In the genomic region with DNA sequence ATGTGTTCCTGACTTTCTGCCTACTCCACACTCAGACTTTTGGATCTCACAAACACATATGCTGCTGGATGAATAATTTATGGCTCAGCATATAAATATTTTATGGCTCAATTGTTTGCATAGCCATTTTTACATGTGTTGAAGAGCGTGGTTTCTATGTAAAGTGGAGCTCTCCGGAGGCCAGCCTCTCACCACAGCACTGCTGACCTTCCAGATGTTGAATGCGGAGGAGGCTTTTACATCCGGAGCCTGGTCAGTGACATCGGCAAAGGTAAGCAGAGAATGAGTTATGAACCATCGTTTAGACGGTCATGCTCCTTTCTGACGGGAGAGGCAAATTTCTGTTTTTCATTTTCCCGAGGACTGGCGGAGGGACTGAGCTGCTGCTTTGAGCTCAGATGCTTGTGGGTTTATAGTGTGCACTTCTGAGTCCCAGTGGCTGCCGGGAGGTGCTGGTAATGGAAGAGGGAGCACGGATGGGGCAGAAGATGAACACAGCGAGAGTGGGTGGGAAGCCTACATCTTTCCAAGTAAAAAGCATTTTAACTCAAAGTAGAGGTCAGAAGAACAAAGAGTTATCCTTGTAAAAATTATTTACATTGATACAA, we compare ENCODE assay signal across 12 mouse cellular contexts. TPM values are rescaled to one million over a fixed set of nuclear protein-coding genes. Genes with fewer than 3 reads are reported as not detected.
DNase-seq lines count a peak whose midpoint lies in the region; ATAC-seq and TF ChIP-seq lines count a peak whose summit lies in the region.
"Had no signal": no experiment of that assay in that cellular context is flagged by ENCODE, and none has a peak within 500 bp of the region (broad histone marks: within the 10 kb centered on the region; RNA-seq: fewer than 3 reads in every experiment).

No protein-coding gene starts in this region.

- peaks cover 4% of the 10 kb centered on the region; the same call in 1 of the 2 replicates for H3K36me3 ChIP-seq in forebrain, embryonic 15.5 days
- H3K36me3 ChIP-seq in forebrain, embryonic 13.5 days (ENCODE audit: poor library complexity, severe bottlenecking), result peaks cover 8% of the 10 kb centered on the region; the same call in 1 of the 2 replicates
- 0 out of 2 replicates have a peak, but pooled peaks cover 4% of the 10 kb centered on the region for H3K36me3 ChIP-seq in limb, embryonic 14.5 days (ENCODE audit: control insufficient read depth, insufficient read depth, low read length)

- 85% methylated on average over 13 of the region's 13 CpGs for WGBS in forebrain, embryonic 15.5 days
- WGBS in forebrain, embryonic 13.5 days, result 92% methylated on average over 13 of the region's 13 CpGs
- WGBS in limb, embryonic 14.5 days, result 23% methylated on average over 13 of the region's 13 CpGs

- no peak overlapping the region for H3K9ac ChIP-seq in forebrain, embryonic 15.5 days (replicated peaks)
- no peak overlapping the region for H3K9ac ChIP-seq in forebrain, embryonic 13.5 days
- H3K9ac ChIP-seq in limb, embryonic 14.5 days (ENCODE audit: low read depth, low read length, severe bottlenecking), result 0 out of 2 replicates have a peak overlapping the region, but pooled peaks have one; percentile 3

- H3K9me3 ChIP-seq in forebrain, embryonic 15.5 days, result no peaks in the 10 kb centered on the region
- no peaks in the 10 kb centered on the region for H3K9me3 ChIP-seq in forebrain, embryonic 13.5 days (replicated peaks)
- no peaks in the 10 kb centered on the region for H3K9me3 ChIP-seq in limb, embryonic 14.5 days (ENCODE audit: control insufficient read depth, low read length)

- H3K4me1 ChIP-seq in forebrain, embryonic 15.5 days, result peaks cover 9% of the 10 kb centered on the region; the same call in 1 of the 2 replicates
- H3K4me1 ChIP-seq in forebrain, embryonic 13.5 days, result peaks cover 5% of the 10 kb centered on the region; the same call in 1 of the 2 replicates
- H3K4me1 ChIP-seq in limb, embryonic 14.5 days (ENCODE audit: control insufficient read depth, insufficient read depth, low read length), result peaks cover 30% of the 10 kb centered on the region

- TF ChIP-seq POLR2A in limb, embryonic 14.5 days (IDR thresholded peaks at IDR 0.05; ENCODE audit: borderline replicate concordance, extremely low read depth, insufficient read depth, insufficient read length), result no peak

- peak overlapping the region; percentile 41 for H3K27ac ChIP-seq in forebrain, embryonic 15.5 days (replicated peaks)
- no peak overlapping the region for H3K27ac ChIP-seq in forebrain, embryonic 13.5 days
- peak overlapping the region; percentile 68 for H3K27ac ChIP-seq in left cerebral cortex, adult 2 months
- peak overlapping the region; percentile 55 for H3K27ac ChIP-seq in limb, embryonic 14.5 days (replicated peaks; ENCODE audit: low read depth, low read length)

- no peak overlapping the region for H3K4me2 ChIP-seq in forebrain, embryonic 15.5 days (replicated peaks)
- no peak overlapping the region for H3K4me2 ChIP-seq in forebrain, embryonic 13.5 days
- peak overlapping the region; percentile 27 for H3K4me2 ChIP-seq in limb, embryonic 14.5 days (replicated peaks; ENCODE audit: low read depth, low read length, severe bottlenecking)

- TF ChIP-seq CTCF in left cerebral cortex, adult 2 months (IDR thresholded peaks at IDR 0.05), result no peak

- no peak overlapping the region for H3K4me3 ChIP-seq in forebrain, embryonic 15.5 days
- H3K4me3 ChIP-seq in forebrain, embryonic 13.5 days, result no peak overlapping the region
- H3K4me3 ChIP-seq in left cerebral cortex, adult 2 months, result peak overlapping the region; percentile 9
- no peak overlapping the region for H3K4me3 ChIP-seq in limb, embryonic 14.5 days (replicated peaks; ENCODE audit: low read length)

- intact Hi-C loops in left cerebral cortex, adult 2 months (cut with DNase I), result loop anchor here (2.0 to 5.0 kb wide), 2 partner anchors 85 to 124 kb away; partner anchors contain the start of gene Atrnl1

- H3K27me3 ChIP-seq in forebrain, embryonic 15.5 days, result no peaks in the 10 kb centered on the region
- H3K27me3 ChIP-seq in forebrain, embryonic 13.5 days, result no peaks in the 10 kb centered on the region
- no peaks in the 10 kb centered on the region for H3K27me3 ChIP-seq in limb, embryonic 14.5 days (ENCODE audit: control insufficient read depth, insufficient read depth, low read length)

- DNase-seq in left cerebral cortex, adult 2 months (ENCODE audit: extremely low spot score in 1 of 2, low spot score in 2 of 2), result peak in 1 of 2 experiments; percentile 16
- DNase-seq in left cerebral cortex, adult 8-10 months (ENCODE audit: low spot score in 2 of 2), result no peak
- peak; percentile 43 for DNase-seq in limb, embryonic 14.5 days (ENCODE audit: low spot score)
- DNase-seq in retina, embryonic 14.5 days (ENCODE audit: low spot score), result peak; percentile 65
- DNase-seq in layer of hippocampus, postnatal 14 days (ENCODE audit: low spot score in 2 of 2), result no peak
- DNase-seq in natural killer cell, adult 2 months (ENCODE audit: low spot score in 2 of 2), result no peak
- DNase-seq: adrenal gland, postnatal 10 days; kidney, adult 9 months; lung, adult 2 months; thymus, adult 2 months had no signal

- 0 out of 2 replicates have a peak, but pooled peaks have one; percentile 41 for ATAC-seq in forebrain, embryonic 15.5 days (replicated peaks)
- ATAC-seq in forebrain, embryonic 13.5 days, result no peak
- ATAC-seq in limb, embryonic 14.5 days (ENCODE audit: low FRiP score, low read depth), result peak; percentile 68

RNA-seq across cellular contexts. Expression of gene Trub1, which starts 34.4 kb away (rescaled TPM):
- 16.3 and 17.5 TPM in 2 replicates for polyA plus RNA-seq in forebrain, embryonic 15.5 days (2015; fragmentation: Nextera tagmentation; extraction: Ambion mirVana)
- 14.5 and 14.8 TPM in 2 replicates for polyA plus RNA-seq in forebrain, embryonic 13.5 days (2015; fragmentation: Nextera tagmentation; extraction: Ambion mirVana)
- total RNA-seq in left cerebral cortex, adult 2 months (2021), result 10 to 100 TPM; 14.3 to 18.9 TPM
- total RNA-seq in left cerebral cortex, adult 8-10 months (2022), result 10 to 100 TPM; 18.4 to 23.6 (median 19.3) TPM
- 31.7 and 31.8 TPM in 2 replicates for polyA plus RNA-seq in limb, embryonic 14.5 days (2012; rRNA removed)
- 22.7 and 24.4 TPM in 2 replicates for polyA plus RNA-seq in limb, embryonic 14.5 days (2014; fragmentation: Nextera tagmentation; extraction: Ambion mirVana)
- 10 to 100 TPM; 15.5 to 17.7 TPM for total RNA-seq in layer of hippocampus, postnatal 14 days (2021)

Comparison
In these comparisons a context has a peak if more than half of its experiments do, and no peak if none do; other contexts are left out.
1. DNase-seq: peak in limb, embryonic 14.5 days (single experiment) and retina, embryonic 14.5 days (single experiment); none in left cerebral cortex, adult 8-10 months (0 of 2), layer of hippocampus, postnatal 14 days (0 of 2) and natural killer cell, adult 2 months (0 of 2).